ENCODE assay signal across 16 mouse cellular contexts in genomic region chr14:28060891-28061290, GRCm38 (mm10).
"Had no signal": no experiment of that assay in that cellular context is flagged by ENCODE, and none has a peak within 500 bp of the region (broad histone marks: within the 10 kb centered on the region; RNA-seq: fewer than 3 reads in every experiment).

No protein-coding gene starts in this region.

- H3K4me3 ChIP-seq: intestine, embryonic 15.5 days; left cerebral cortex, adult 2 months; liver, embryonic 13.5 days; neural tube, embryonic 12.5 days; neural tube, embryonic 15.5 days had no signal

- H3K4me2 ChIP-seq: intestine, embryonic 15.5 days; liver, embryonic 13.5 days; midbrain, embryonic 11.5 days; neural tube, embryonic 12.5 days; neural tube, embryonic 15.5 days had no signal

- DNase-seq: kidney, adult 11 months; kidney, adult 9 months; kidney, postnatal 14 days; kidney, postnatal 4 days; layer of hippocampus, adult 9-11 months; layer of hippocampus, postnatal 36 days; liver, embryonic 13.5 days; lung, adult 2 months; lung, postnatal 14 days; lung, postnatal 4 days; thymus, postnatal 25 days had no signal

- H3K9me3 ChIP-seq: intestine, embryonic 15.5 days; liver, embryonic 13.5 days; neural tube, embryonic 12.5 days; neural tube, embryonic 15.5 days had no signal

- H3K36me3 ChIP-seq: intestine, embryonic 15.5 days; liver, embryonic 13.5 days; neural tube, embryonic 12.5 days; neural tube, embryonic 15.5 days had no signal

- H3K4me1 ChIP-seq: liver, embryonic 13.5 days had no signal

- H3K27ac ChIP-seq: intestine, embryonic 15.5 days; left cerebral cortex, adult 2 months; liver, embryonic 13.5 days; neural tube, embryonic 12.5 days; neural tube, embryonic 15.5 days had no signal

- H3K9ac ChIP-seq: intestine, embryonic 15.5 days; liver, embryonic 13.5 days; neural tube, embryonic 12.5 days; neural tube, embryonic 15.5 days had no signal

- H3K27me3 ChIP-seq: intestine, embryonic 15.5 days; liver, embryonic 13.5 days; neural tube, embryonic 12.5 days; neural tube, embryonic 15.5 days had no signal
